Mouse (Mus musculus): ENCODE results near the gene Cplane1. TPM values are rescaled to one million over a fixed set of nuclear protein-coding genes. Genes with fewer than 3 reads are reported as not detected.
A peak's percentile ranks its signal among the peaks of the same experiment; 100 is the strongest.
"Not testable (repeated sequence)": the region's sequence is repeated elsewhere in the genome, so short reads cannot be mapped to it uniquely, and the experiment has no call there.

Cplane1 gene
- 6.0 and 6.9 TPM in 2 replicates for polyA plus RNA-seq (2016; fragmentation: Nextera tagmentation; extraction: Ambion mirVana)

DNA sequence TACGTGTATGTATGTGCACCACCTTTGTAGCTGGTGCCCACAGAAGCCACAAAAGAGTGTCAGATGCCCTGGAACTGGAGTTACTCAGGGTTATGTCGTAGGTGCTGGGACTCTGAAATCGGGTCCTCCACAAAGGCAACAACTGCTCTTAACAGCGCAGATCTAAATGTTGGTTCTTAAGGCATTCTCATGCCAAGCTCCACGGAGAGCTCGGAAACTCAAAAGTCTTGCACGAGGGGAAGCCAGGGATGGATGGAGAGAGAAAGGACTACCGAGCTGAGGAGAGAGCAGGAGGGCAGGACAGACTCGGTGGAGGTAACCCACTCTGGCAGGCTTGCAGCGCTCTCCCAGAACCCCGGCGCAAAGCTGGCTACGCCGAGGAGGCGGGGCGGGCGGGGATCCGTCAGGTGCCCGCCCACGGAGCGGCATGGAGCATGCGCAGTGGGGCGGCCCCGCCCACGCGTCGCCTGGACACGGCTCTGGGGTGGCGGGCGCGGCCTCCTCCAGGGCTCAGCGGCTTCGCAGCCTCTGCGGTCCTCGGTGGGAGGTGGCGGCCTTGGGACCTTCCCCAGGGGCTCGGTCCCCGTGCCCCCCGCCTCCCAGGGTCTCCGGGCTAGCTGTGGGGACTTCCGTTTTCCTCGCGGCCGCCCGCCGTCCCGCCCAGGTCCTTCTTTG, at the start of gene Cplane1:
Gene Cplane1, plus strand, starts transcription at position 516 of the 675 bp plus-strand sequence.
- WGBS = under 1% methylated on average over 42 of the region's 47 CpGs
- H3K27ac ChIP-seq = peak within 1 kb of the TSS; percentile 96
- DNase-seq (ENCODE audit: low spot score) = peak; percentile 96
- no peaks in the 10 kb centered on the region for H3K27me3 ChIP-seq (ENCODE audit: insufficient read depth, poor library complexity, severe bottlenecking)
- no peaks in the 10 kb centered on the region for H3K4me1 ChIP-seq
- H3K9me3 ChIP-seq = no peaks in the 10 kb centered on the region
- peaks cover 13% of the 10 kb centered on the region for H3K36me3 ChIP-seq
- peak within 1 kb of the TSS; percentile 91 for H3K4me3 ChIP-seq

DNA sequence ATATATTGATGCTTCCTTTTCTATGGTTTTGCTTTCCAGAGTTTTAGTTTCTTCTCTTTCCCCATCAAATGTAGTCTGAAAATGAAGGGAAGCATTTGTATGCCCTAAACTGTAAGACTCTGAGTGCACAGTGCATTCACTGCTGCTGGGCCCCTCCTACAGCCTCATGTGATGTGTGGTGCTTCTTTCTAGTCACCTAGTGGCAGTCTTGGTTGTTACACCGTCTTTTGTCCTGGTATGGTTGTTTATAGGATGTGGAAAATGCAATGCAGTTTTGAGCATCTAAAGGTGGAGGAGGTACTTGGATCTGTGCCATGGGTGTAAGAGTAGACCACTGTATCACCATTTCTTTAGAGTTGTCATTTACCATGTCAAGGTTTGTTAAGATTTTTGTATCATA, 39.6 kb upstream of the Cplane1 start:
- H3K27ac ChIP-seq = no peak overlapping the region
- no peak for DNase-seq (ENCODE audit: low spot score)
- WGBS = 88% methylated on average over 1 of the region's 1 CpGs
- H3K4me3 ChIP-seq = no peak overlapping the region
- no peaks in the 10 kb centered on the region for H3K27me3 ChIP-seq (ENCODE audit: insufficient read depth, poor library complexity, severe bottlenecking)
- H3K9me3 ChIP-seq = no peaks in the 10 kb centered on the region
- peaks cover 95% of the 10 kb centered on the region for H3K36me3 ChIP-seq
- H3K4me1 ChIP-seq = no peaks in the 10 kb centered on the region

DNA sequence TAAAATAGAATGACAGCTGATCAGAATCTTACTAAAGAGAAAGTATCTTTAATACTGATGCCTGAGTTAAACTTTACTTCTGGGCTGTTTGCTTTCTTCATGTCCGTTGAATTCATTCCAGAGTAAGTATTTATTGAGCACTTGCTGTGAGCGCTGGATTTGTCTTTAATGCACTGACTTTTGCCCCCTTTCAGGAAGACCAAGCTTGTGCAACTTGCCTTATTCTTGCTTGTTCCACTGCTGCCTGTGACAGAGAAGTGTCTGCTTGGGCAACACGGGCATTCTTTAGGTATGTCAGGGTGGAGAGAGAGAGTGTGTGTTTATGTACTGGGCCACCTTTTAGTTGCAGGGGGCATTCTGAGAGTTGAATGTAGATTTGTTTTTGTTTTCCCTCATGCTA, 37.6 kb upstream of the Cplane1 start:
- H3K4me3 ChIP-seq = no peak overlapping the region
- H3K4me1 ChIP-seq = no peaks in the 10 kb centered on the region
- no peaks in the 10 kb centered on the region for H3K27me3 ChIP-seq (ENCODE audit: insufficient read depth, poor library complexity, severe bottlenecking)
- H3K9me3 ChIP-seq = no peaks in the 10 kb centered on the region
- no peak for DNase-seq (ENCODE audit: low spot score)
- no peak overlapping the region for H3K27ac ChIP-seq
- peaks cover 97% of the 10 kb centered on the region for H3K36me3 ChIP-seq
- 92% methylated on average over 3 of the region's 3 CpGs for WGBS

DNA sequence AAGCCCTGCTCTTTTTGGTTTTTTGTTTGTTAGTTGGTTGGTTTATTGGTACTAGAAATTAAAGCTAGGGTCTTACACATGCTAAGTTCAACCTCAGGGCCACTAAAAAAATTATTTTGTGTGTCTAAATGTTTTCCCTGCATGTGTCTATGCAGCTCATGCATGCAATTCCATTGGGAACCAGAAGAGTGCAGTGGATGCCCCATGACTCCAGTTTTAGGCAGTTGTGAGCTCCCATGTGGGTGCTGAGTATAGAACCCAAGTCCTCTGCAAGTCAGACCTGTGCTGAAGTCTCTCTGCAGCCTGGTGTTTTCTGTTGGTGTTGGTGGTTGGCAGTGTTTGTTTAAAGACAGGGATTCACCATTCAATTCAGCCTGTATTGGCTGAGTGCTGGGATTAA, 37.1 kb upstream of the Cplane1 start:
- no peaks in the 10 kb centered on the region for H3K9me3 ChIP-seq
- no peak overlapping the region for H3K4me3 ChIP-seq
- no peak for DNase-seq (ENCODE audit: low spot score)
- H3K27ac ChIP-seq = no peak overlapping the region
- H3K4me1 ChIP-seq = no peaks in the 10 kb centered on the region
- no peaks in the 10 kb centered on the region for H3K27me3 ChIP-seq (ENCODE audit: insufficient read depth, poor library complexity, severe bottlenecking)
- peaks cover 97% of the 10 kb centered on the region for H3K36me3 ChIP-seq

DNA sequence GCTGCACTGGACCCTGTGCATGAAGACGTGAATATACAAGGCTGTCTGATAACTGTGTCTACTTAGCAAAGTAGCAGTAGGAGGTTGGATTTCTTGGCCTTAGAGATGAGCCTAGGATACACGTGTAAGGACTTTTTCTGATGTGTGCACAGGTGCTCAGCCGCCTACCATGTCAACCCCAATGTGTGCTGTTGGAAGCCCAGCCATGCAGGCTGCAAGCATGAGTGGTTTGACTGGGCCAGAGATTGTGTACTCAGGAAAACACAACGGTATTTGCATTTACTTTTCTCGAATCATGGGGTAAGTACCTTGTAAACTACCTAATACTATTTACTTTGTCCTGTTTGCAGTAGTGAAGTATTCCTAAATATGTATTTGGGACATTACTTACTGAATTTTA, 33.3 kb upstream of the Cplane1 start:
- Histone ChIP-seq H3K27me3 (ENCODE audit: insufficient read depth, poor library complexity, severe bottlenecking) (no peaks in the 10 kb centered on the region), H3K4me1 (no peaks in the 10 kb centered on the region), H3K9me3 (no peaks in the 10 kb centered on the region), H3K27ac (no peak overlapping the region), H3K36me3 (peaks cover 96% of the 10 kb centered on the region), H3K4me3 (no peak overlapping the region)
- DNase-seq (ENCODE audit: low spot score) = no peak
- WGBS = 90% methylated on average over 5 of the region's 5 CpGs

DNA sequence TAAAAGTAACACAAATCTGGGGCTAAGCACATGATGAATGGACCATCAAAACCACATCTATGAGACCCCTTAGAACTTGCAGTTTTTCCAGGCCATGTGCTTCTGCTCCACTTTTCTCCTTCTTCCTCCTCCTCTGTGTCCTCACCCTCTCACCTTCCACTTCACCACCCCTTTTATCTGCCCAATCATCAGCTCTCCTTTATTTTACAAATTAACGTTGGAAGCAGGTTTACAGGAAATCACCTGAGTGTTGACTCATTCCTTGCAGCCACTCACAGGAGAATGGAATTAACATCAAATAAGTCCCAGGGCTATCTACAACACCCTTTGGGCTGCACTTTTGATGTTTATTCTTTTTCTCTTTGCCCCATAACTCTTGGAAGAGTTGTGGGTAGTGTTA, 7.1 kb upstream of the Cplane1 start:
- 86% methylated on average over 1 of the region's 1 CpGs for WGBS
- no peaks in the 10 kb centered on the region for H3K9me3 ChIP-seq
- H3K4me1 ChIP-seq = no peaks in the 10 kb centered on the region
- no peak for DNase-seq (ENCODE audit: low spot score)
- no peaks in the 10 kb centered on the region for H3K27me3 ChIP-seq (ENCODE audit: insufficient read depth, poor library complexity, severe bottlenecking)
- H3K4me3 ChIP-seq = no peak overlapping the region
- H3K36me3 ChIP-seq = peaks cover 56% of the 10 kb centered on the region
- H3K27ac ChIP-seq = no peak overlapping the region

DNA sequence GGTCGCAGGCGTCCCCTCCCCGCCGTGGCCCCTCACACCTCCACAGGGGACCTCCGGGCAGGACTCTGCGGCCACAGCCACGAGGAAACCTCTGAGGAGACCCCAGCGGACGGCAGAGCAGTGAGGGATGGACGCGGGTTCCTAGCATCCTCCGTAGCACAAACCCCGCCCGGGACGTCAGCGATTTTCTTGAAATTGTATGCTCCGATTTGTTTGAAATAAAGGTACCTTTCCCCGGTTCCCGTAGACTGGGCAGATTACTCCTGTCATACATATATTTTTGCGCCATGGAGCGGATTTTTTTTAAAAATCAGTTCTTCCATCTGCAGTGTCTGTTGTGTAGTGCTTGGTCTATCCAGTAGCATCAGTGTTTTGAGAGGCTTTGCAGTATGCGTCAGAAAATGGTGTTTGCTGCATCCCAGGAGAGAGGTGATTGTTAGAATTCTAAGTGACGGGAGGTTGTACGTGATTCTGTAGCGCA, 400 bp downstream of the Cplane1 start:
- H3K4me1 ChIP-seq = no peaks in the 10 kb centered on the region
- H3K9me3 ChIP-seq = no peaks in the 10 kb centered on the region
- WGBS = under 1% methylated on average over 25 of the region's 25 CpGs
- peak; percentile 78 for DNase-seq (ENCODE audit: low spot score)
- H3K27ac ChIP-seq = peak overlapping the region; percentile 96
- peaks cover 18% of the 10 kb centered on the region for H3K36me3 ChIP-seq
- no peaks in the 10 kb centered on the region for H3K27me3 ChIP-seq (ENCODE audit: insufficient read depth, poor library complexity, severe bottlenecking)
- peak overlapping the region; percentile 91 for H3K4me3 ChIP-seq

DNA sequence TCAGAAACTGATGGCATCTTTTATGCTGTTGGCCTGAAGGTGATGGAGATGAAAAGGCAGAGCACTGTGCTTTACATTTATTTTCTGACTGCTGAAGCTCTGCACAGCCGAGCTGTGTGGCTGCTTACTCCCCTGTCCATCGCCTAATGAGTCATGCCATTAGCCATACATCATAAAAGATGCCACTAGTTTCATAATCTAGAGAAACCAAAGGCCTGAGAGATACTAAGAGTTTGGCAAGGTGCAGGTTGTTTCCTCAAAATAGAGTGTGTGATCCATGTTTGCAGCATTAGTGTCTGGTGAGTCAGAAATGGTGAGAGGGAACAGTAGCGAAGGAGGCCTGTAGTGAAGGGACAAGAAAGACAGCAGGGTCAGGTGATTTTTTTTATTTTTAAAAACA, 20.7 kb downstream of the Cplane1 start:
- Histone ChIP-seq H3K4me3 (no peak overlapping the region), H3K27ac (no peak overlapping the region), H3K4me1 (no peaks in the 10 kb centered on the region), H3K27me3 (ENCODE audit: insufficient read depth, poor library complexity, severe bottlenecking) (no peaks in the 10 kb centered on the region), H3K36me3 (peaks cover 57% of the 10 kb centered on the region), H3K9me3 (no peaks in the 10 kb centered on the region)
- WGBS = 87% methylated on average over 3 of the region's 3 CpGs
- DNase-seq (ENCODE audit: low spot score) = no peak

DNA sequence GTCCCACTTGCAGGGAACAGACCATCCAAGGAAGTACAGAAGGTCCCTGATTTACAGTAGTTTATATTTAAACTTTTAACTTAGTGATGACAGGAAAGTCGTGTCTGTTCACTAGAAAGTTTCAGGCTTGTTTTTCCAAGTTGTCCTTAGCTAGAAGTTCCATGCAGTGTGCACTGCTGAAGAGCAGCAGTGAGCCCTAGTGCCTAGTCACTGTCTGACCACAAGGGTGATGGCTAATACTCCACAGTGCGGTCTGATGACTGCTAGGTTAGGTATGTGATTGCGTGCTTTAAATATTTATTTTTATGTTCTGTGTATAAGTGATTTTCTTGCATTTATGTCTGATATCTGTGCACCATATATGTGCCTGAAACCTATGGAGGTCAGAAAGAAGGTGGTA, 21.5 kb downstream of the Cplane1 start:
- peaks cover 66% of the 10 kb centered on the region for H3K36me3 ChIP-seq
- no peaks in the 10 kb centered on the region for H3K9me3 ChIP-seq
- DNase-seq (ENCODE audit: low spot score) = no peak
- no peaks in the 10 kb centered on the region for H3K4me1 ChIP-seq
- 86% methylated on average over 3 of the region's 3 CpGs for WGBS
- H3K27me3 ChIP-seq (ENCODE audit: insufficient read depth, poor library complexity, severe bottlenecking) = no peaks in the 10 kb centered on the region
- H3K4me3 ChIP-seq = no peak overlapping the region
- H3K27ac ChIP-seq = no peak overlapping the region

DNA sequence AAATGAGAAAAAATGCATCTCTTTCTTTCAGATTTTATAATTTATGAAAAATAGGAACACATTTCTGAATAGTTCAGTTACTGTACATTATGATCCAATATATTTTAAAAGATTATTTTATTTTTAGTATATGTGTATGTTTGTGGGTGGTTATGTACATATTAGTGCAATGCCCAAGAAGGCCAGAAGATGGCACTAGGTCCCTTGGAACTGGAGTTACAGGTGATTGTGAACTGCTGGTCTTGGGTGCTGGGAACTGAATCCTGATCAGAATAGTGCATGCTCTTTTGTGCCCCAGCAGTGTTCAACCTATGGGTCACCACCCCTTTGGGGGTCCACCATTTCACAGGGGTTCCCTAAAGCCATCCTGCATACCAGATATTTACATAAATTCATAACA, 31.4 kb downstream of the Cplane1 start:
- H3K36me3 ChIP-seq = peaks cover 72% of the 10 kb centered on the region
- DNase-seq (ENCODE audit: low spot score) = no peak

DNA sequence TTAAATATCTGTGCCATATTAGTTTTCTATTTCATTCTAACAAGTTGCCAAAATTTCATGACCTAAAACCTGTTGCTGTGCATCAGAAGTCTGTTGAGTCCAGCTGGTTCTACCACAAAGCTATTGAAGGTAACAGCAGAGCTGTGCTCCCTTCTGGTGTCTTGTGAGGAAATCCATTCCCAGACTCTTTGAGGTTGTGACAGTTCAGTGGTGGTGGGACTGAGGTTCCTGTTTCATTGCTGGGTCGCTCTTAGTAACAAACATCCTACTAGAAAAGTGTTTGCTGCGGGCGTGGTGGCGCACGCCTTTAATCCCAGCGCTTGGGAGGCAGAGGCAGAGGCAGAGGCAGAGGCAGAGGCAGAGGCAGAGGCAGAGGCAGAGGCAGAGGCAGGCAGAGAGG, 39.5 kb downstream of the Cplane1 start:
- H3K36me3 ChIP-seq = peaks cover 50% of the 10 kb centered on the region
- no peaks in the 10 kb centered on the region for H3K27me3 ChIP-seq (ENCODE audit: insufficient read depth, poor library complexity, severe bottlenecking)
- H3K4me3 ChIP-seq = no peak overlapping the region
- no peak for DNase-seq (ENCODE audit: low spot score)
- no peak overlapping the region for H3K27ac ChIP-seq
- no peaks in the 10 kb centered on the region for H3K4me1 ChIP-seq
- no peaks in the 10 kb centered on the region for H3K9me3 ChIP-seq
- WGBS = 89% methylated on average over 6 of the region's 6 CpGs

More for the DNA sequence above, 31.4 kb downstream of the Cplane1 start:
- H3K9me3 ChIP-seq = no peaks in the 10 kb centered on the region
- H3K4me1 ChIP-seq = no peaks in the 10 kb centered on the region
- no peak overlapping the region for H3K4me3 ChIP-seq
- no peaks in the 10 kb centered on the region for H3K27me3 ChIP-seq (ENCODE audit: insufficient read depth, poor library complexity, severe bottlenecking)
- no peak overlapping the region for H3K27ac ChIP-seq

DNA sequence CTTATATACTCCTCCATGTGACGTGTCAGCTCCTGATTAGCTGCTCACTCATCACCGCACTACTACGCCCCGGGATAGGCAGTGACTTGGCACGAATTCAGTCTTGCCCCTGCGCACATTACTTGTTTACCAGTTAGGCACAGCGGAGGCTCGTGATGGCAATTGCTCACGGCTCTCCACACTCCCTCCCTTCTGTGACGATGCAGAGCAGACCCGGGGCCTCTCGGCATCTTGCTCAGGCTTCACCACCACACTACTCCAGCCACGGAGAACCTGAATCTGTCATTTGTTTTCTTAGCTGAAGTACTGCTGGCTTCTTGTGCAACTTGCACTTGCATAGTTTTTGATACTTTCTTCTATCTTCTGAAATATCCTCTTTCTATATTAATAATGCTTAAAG, 45.9 kb downstream of the Cplane1 start:
- Histone ChIP-seq H3K4me1 (no peaks in the 10 kb centered on the region), H3K9me3 (no peaks in the 10 kb centered on the region), H3K36me3 (peaks cover 45% of the 10 kb centered on the region), H3K4me3 (no peak overlapping the region), H3K27me3 (ENCODE audit: insufficient read depth, poor library complexity, severe bottlenecking) (no peaks in the 10 kb centered on the region), H3K27ac (no peak overlapping the region)
- 91% methylated on average over 13 of the region's 13 CpGs for WGBS
- DNase-seq (ENCODE audit: low spot score) = peak; percentile 73

DNA sequence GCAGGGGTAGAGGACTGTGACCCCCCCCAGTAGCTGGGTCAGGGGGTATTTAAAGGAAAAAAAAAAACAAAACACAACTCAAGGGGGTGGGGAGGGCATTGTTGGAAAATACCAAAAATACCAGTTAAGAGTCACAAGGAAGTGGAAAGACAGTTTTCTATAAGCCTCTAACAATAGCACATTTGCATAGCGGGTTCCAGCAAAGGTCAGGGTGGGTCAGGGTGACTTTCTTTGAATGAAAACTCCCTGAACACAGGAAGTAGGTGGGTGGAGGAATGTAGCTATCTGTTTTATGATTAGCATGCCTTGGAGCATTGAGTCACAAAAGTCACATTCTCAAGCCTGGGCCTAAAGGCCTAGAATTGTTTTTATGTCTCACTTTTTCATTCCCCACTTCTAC, 65.3 kb downstream of the Cplane1 start:
- not testable (repeated sequence) for DNase-seq (ENCODE audit: low spot score); H3K4me3 ChIP-seq; H3K27ac ChIP-seq; H3K27me3 ChIP-seq (ENCODE audit: insufficient read depth, poor library complexity, severe bottlenecking); H3K9me3 ChIP-seq; H3K4me1 ChIP-seq
- WGBS = 71% methylated on average over 1 of the region's 1 CpGs
- H3K36me3 ChIP-seq = peaks cover 82% of the 10 kb centered on the region

DNA sequence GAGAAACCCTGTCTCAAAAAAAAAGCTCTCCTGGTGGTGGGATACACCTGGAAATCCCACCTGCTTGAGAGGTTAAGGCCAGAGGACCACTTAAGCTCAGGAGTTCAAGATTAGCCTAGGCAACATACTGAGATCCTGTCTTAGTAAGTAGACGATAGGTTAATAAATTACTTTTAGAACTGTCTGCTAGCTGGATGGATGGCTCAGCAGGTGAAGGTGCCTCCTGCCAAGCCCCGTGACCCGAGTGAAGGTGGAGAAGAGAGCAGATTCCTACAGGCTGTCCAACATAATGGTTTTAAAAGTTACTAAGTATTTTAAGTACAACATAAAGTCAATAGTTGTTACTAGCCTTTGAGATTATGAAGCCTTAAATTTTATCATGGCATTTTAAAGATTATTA, 97.0 kb downstream of the Cplane1 start:
- Histone ChIP-seq H3K4me3 (no peak overlapping the region), H3K27me3 (ENCODE audit: insufficient read depth, poor library complexity, severe bottlenecking) (no peaks in the 10 kb centered on the region), H3K27ac (no peak overlapping the region), H3K4me1 (no peaks in the 10 kb centered on the region), H3K9me3 (no peaks in the 10 kb centered on the region), H3K36me3 (peaks cover 69% of the 10 kb centered on the region)
- no peak for DNase-seq (ENCODE audit: low spot score)
- WGBS = 87% methylated on average over 3 of the region's 3 CpGs
